Comparison of ENCODE assay signal across 19 mouse cellular contexts in the genomic region with DNA sequence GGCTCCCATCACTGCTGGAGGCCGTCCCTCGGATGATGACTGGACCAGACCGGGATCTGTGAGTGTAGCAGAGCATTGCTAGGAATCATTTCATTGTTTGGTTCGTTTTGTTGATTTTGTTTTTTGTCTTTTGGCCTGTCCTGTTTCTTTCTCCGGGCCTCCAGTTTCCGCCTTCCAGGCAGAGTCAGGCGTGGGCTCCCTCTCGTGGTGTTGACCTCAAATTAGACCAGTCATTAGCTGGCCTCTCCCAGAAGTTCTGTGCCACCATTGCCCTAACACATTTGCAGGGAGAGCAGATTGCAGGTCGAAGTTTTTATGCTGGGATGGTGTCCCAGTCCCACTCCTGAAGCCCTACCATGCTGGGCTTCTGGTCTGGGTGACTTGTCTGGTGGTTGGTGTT. TPM values are rescaled to one million over a fixed set of nuclear protein-coding genes. Genes with fewer than 3 reads are reported as not detected.
DNase-seq lines count a peak whose midpoint lies in the region; TF ChIP-seq lines count a peak whose summit lies in the region.
"Had no signal": no experiment of that assay in that cellular context is flagged by ENCODE, and none has a peak within 500 bp of the region (broad histone marks: within the 10 kb centered on the region; RNA-seq: fewer than 3 reads in every experiment).

No protein-coding gene starts in this region.

- DNase-seq in gastrocnemius, adult 2 months, result no peak
- DNase-seq in gastrocnemius, postnatal 25 days, result no peak
- no peak for DNase-seq in layer of hippocampus, adult 2 months (ENCODE audit: low spot score in 2 of 2)
- no peak for DNase-seq in layer of hippocampus, postnatal 25 days (ENCODE audit: extremely low spot score in 1 of 2, low spot score in 1 of 2)
- peak; percentile 39 for DNase-seq in testis, postnatal 10 days (ENCODE audit: low spot score)
- no peak for DNase-seq in testis, postnatal 14 days (ENCODE audit: low spot score)
- DNase-seq in cerebellum, adult 18-20 months, result no peak
- DNase-seq in urinary bladder, postnatal 14 days (ENCODE audit: low spot score), result no peak
- DNase-seq: adrenal gland, adult 2 months; cerebellum, postnatal 25 days; heart, adult 18-20 months; liver; thymus, postnatal 4 days had no signal

- no peak overlapping the region for H3K27ac ChIP-seq in gastrocnemius, adult 2 months
- H3K27ac ChIP-seq in layer of hippocampus, adult 2 months, result no peak overlapping the region
- H3K27ac ChIP-seq: hindbrain, embryonic 12.5 days; macrophage; midbrain, embryonic 12.5 days had no signal

- intact Hi-C loops in gastrocnemius, adult 2 months (cut with DNase I), result no loop called here

- TF ChIP-seq CTCF in gastrocnemius, adult 2 months (IDR thresholded peaks at IDR 0.05), result peak; percentile 20; the same call in 1 of the 2 replicates
- TF ChIP-seq CTCF in layer of hippocampus, adult 2 months (conservative IDR thresholded peaks at IDR 0.05), result peak; percentile 51

- no peak overlapping the region for H3K4me3 ChIP-seq in gastrocnemius, adult 2 months
- no peak overlapping the region for H3K4me3 ChIP-seq in layer of hippocampus, adult 2 months
- H3K4me3 ChIP-seq: hindbrain, embryonic 12.5 days; midbrain, embryonic 12.5 days had no signal

RNA-seq across cellular contexts. Expression of gene Rnaseh2c, which starts 12.5 kb away (rescaled TPM):
- total RNA-seq in gastrocnemius, adult 2 months (2021), result 10 to 100 TPM; 42.4 to 53.6 TPM
- 10 to 100 TPM; 45.2 to 47.1 TPM for total RNA-seq in gastrocnemius, postnatal 25 days (2021)
- 10 to 100 TPM; 80.0 to 88.2 TPM for total RNA-seq in layer of hippocampus, adult 2 months (2021)
- 10 to 100 TPM; 67.6 to 85.2 TPM for total RNA-seq in layer of hippocampus, postnatal 25 days (2021)

RNA-seq across cellular contexts. Expression of gene Kat5, which starts 20.9 kb away (rescaled TPM):
- total RNA-seq in gastrocnemius, adult 2 months (2021), result 10 to 100 TPM; 20.9 to 23.7 TPM
- 10 to 100 TPM; 15.6 to 15.7 TPM for total RNA-seq in gastrocnemius, postnatal 25 days (2021)
- total RNA-seq in layer of hippocampus, adult 2 months (2021), result 10 to 100 TPM; 82.8 to 93.0 TPM
- 10 to 100 TPM; 83.1 to 87.8 TPM for total RNA-seq in layer of hippocampus, postnatal 25 days (2021)

RNA-seq across cellular contexts. Expression of gene Ap5b1, which starts 21.3 kb away (rescaled TPM):
- 1 to 10 TPM; 2.0 to 2.3 TPM for total RNA-seq in gastrocnemius, adult 2 months (2021)
- total RNA-seq in gastrocnemius, postnatal 25 days (2021), result 1 to 10 TPM; 1.4 to 1.5 TPM
- 1 to 10 TPM; 6.8 to 7.4 TPM for total RNA-seq in layer of hippocampus, adult 2 months (2021)
- 1 to 10 TPM; 7.7 to 8.2 TPM for total RNA-seq in layer of hippocampus, postnatal 25 days (2021)

RNA-seq across cellular contexts. Expression of gene Ovol1, which starts 28.7 kb away (rescaled TPM):
- not detected for total RNA-seq in gastrocnemius, adult 2 months (2021)
- total RNA-seq in gastrocnemius, postnatal 25 days (2021), result not detected
- total RNA-seq in layer of hippocampus, adult 2 months (2021), result not detected
- not detected for total RNA-seq in layer of hippocampus, postnatal 25 days (2021)
- total RNA-seq: adrenal gland, adult 2 months; gastrocnemius, adult 18-20 months; heart, adult 18-20 months; layer of hippocampus, postnatal 14 days; left cerebral cortex, postnatal 36 days had no signal

RNA-seq across cellular contexts. Expression of gene Rela, which starts 48.1 kb away (rescaled TPM):
- 10 to 100 TPM; 14.6 to 14.7 TPM for total RNA-seq in gastrocnemius, adult 2 months (2021)
- total RNA-seq in gastrocnemius, postnatal 25 days (2021), result 10 to 100 TPM; 12.5 to 13.7 TPM
- total RNA-seq in layer of hippocampus, adult 2 months (2021), result 10 to 100 TPM; 20.6 to 21.0 TPM
- total RNA-seq in layer of hippocampus, postnatal 25 days (2021), result 10 to 100 TPM; 20.6 to 22.0 TPM
